Mouse (Mus musculus): ENCODE results near the gene Qpctl. TPM values are rescaled to one million over a fixed set of nuclear protein-coding genes. Genes with fewer than 3 reads are reported as not detected.
A peak's percentile ranks its signal among the peaks of the same experiment; 100 is the strongest.
"Not testable (repeated sequence)": the region's sequence is repeated elsewhere in the genome, so short reads cannot be mapped to it uniquely, and the experiment has no call there.

Qpctl gene
- total RNA-seq, 2 experiments from 2014 or later = 5.6 to 6.5 TPM

- peak; percentile 34 for ATAC-seq (replicated peaks; ENCODE audit: poor library complexity)
These were observed 15.9 kb upstream of the Qpctl start for GRCm38 (mm10) chr7:19164978-19165377.

DNA sequence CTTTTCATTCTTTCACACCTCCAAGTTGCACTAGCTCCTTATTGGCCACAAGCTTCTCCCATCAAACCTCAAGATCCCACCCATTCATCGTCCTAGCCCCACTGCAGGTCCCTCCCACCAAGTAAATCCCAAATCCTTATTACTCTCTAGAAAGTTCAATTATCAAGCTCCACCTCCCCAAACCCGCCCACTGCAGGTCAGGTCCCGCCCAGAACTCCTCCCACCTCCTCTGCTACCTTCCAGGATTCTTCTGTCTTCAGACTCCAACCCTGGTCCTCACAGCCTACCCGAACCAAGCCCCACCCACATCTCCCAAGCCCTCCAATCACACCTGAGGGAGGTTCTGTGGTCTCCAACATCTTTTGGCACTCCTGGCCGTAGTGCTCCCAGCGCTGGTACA is 15.1 kb upstream of the Qpctl start:
- peak; percentile 42 for ATAC-seq (replicated peaks; ENCODE audit: poor library complexity)

DNA sequence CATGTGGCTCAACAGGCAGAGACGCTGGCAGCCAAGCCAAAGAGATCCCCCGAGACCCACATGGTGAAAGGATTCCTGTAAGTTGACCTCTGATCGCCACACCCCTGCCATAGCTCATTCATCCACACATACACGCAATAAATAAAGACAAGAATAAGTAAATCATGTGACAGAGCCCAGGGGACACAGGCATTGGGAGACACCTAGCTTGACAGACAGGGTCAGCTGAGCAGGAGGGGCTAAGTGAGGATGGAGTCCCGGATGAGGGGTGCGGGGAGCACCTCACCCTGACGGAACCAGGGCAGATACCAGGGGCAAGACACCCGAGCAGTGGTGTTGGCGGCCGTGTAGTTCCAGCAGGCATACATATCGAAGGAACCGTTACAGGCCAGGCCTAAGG is 14.7 kb upstream of the Qpctl start:
- no peak for ATAC-seq (replicated peaks; ENCODE audit: poor library complexity)

DNA sequence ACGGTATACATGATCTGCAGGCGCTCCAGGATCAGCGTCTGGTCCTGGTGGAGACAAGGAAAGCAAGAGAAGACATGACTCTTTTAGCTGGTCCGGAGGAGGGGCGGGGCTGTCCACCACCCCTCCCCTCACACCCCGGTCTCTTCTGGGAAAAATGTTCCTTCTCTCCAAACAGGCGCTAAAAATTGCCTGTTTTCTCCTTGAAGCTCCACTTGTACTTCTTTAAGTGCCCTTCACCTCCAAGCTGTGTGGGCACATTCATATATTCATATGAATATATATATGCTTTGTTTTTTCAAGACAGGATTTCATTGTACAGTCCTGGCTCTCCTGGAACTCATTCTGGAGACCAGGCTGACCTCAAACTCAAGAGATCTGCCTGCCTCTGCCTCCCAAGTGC is 13.8 kb upstream of the Qpctl start:
- ATAC-seq (replicated peaks; ENCODE audit: poor library complexity) = no peak

DNA sequence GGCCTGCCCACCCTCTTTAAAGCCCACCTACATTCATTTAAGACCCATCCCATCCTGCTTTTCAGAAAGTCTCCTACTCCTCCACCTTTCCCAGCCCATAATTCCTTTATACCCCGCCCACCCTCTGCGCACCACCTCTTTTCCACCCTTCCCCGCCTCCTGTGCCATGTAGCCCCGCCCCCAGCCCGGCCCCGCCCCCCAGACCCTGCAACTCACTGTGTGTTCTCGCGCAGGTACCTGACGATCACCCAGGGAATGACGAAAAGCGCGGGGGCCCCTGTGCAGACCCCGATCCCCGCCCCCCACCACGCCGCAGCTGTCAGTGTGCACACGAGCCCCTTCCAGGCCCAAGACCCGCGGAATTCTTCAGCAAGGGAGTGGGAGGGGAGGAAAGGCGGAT is 11.0 kb upstream of the Qpctl start:
- ATAC-seq (replicated peaks; ENCODE audit: poor library complexity) = peak; percentile 28

DNA sequence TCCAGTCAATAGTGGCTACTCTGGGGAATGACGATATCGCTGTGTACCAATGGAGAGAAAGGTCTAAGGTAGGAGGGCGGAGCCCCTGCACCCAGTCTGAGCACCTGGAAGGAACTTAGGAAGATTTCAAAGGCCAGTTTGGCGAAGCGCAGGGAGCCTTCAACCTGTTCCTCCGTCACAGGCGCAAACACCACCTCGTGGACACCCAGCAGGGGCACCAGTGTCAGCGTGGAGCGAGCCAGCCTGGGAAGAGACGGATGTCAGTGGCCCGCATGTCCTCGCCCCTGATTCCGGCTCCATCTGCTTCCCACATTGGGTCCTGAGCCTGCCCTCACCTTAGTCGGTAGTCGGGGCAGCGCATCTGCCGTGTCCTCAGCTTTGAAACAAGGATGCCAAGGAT is 10.3 kb upstream of the Qpctl start:
- ATAC-seq (replicated peaks; ENCODE audit: poor library complexity) = no peak

DNA sequence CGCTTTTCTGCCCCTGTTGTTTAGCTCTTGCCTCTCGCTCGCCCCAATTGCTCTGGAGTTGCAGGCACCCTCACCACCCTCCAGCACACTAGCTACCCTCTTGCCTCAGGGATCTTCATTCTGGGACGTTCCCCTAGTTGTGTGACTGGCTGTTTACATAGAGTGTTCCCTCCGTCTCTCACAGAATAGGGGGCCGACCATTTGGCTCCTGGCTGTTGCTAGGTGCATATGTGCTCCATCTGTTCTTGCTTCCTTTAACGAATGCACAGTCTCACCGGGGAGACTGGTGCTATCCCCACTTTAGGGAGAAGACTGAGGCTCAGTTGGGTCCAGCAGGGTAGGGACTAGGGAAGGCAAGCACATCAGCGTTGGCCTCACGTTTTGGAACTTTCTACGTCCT is 9.5 kb upstream of the Qpctl start:
- no peak for ATAC-seq (replicated peaks; ENCODE audit: poor library complexity)

GRCm38 (mm10) chr7:19157160-19157800 is 8.2 kb upstream of the Qpctl start:
- peak; percentile 96 for ATAC-seq (replicated peaks; ENCODE audit: poor library complexity)

DNA sequence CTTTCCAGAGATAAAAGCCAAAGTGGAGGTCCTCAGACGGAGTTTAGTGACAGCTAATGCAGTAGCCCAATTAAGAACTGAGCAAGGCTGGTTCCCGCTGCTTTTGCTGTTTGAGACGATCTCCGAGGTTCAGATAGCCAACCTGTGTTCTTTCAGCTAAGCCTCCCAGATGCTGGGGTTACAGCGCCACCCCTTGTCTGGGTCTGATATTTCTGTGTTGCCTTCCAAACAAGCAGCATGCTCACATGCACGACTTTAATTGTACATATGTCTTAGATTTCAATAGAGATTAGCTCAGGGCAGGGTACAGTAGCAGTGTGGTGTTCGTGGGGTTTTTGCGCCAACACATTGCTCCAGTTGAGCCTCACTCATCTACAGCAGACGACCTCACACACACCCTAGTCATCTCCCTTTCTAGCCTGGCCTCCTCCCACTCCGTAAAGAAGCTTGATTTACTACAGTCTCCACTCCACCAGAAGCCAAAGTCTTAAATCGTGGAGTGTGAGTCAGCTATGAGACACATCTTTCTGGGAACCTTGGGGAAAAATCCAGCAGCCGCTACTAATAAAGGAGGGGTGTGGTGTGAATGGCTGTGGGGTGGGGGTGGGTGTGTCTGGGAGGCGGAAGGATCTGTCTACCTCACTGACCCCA is 6.9 kb upstream of the Qpctl start:
- ATAC-seq (replicated peaks; ENCODE audit: poor library complexity) = no peak

DNA sequence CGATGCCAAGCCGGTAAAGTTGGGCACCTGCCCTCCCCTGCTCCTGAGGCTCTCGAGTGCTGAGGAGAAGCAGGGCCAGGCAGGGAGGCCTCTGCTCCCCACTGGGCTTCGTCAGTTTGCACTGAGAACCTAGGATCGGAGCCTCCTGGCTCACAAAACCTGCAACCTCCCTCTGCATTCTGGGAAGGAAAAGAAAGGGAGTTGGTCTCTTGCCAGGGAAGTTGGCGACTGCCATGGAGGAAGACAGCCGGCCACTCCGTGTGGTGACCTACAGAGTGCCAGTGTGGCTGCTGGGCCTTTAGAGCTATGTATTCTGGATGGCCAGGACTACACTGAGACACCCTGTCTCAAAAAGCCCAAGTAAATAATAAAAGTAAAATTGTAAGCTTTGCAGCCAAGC is 5.7 kb upstream of the Qpctl start:
- no peak for ATAC-seq (replicated peaks; ENCODE audit: poor library complexity)

DNA sequence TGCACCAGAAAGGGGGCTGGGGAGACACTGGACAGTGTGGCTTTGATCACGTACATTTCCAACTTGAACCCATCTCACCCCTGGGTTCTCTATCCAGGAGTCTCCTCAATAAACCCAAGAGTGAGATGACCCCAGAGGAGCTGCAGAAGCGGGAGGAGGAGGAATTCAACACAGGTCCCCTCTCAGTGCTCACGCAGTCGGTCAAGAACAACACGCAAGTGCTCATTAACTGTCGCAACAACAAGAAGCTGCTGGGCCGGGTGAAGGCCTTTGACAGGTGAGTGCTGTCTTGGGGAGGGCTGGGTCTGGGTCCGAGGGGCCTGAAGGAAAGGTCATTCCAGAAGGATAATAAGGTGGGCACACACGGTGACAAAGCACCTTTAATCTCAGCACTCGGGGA is 2.0 kb upstream of the Qpctl start:
- ATAC-seq (replicated peaks; ENCODE audit: poor library complexity) = not testable (repeated sequence)

- peak; percentile 78 for ATAC-seq (replicated peaks; ENCODE audit: poor library complexity)
These were observed 535 bp upstream of the Qpctl start, which contains the start of gene Snrpd2 for GRCm38 (mm10) chr7:19149626-19150025. Gene Snrpd2 (plus strand): TSS chr7:19149722.

DNA sequence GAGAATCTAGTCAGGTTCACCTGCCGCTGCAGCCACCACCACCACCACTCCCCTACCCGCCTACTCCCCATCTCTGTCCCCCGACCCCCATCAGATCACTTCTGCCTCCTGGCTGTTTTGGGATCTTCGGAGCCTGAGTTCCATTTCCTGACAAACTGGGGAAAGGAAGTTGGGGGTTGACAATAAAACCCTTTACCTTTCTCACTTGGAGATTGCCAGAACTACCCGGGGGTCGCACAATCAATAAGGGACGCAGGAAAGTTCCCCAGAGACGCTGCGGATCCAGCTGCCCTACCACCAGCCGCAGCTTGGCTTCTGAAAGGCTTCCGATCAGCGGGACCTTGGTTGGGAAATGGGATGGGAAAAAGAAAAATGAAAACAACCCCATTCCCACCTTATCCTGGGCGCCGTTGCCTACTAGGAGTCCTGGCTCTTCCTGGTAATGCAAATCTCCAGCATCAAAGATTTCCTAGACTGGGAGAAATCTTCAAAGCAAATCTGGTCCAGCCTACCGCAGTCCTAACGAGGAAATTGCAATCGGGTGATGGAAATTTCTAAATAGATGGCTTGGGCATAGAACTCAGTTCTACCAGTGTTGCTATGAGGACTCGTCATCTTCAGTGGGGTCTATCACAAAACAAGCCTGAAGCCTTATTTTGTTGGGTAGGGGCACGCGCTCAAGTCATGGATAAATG is 764 bp downstream of the Qpctl start:
- ATAC-seq (replicated peaks; ENCODE audit: poor library complexity) = no peak

GRCm38 (mm10) chr7:19147497-19148045 is 1.5 kb downstream of the Qpctl start:
- ATAC-seq (replicated peaks; ENCODE audit: poor library complexity) = no peak

DNA sequence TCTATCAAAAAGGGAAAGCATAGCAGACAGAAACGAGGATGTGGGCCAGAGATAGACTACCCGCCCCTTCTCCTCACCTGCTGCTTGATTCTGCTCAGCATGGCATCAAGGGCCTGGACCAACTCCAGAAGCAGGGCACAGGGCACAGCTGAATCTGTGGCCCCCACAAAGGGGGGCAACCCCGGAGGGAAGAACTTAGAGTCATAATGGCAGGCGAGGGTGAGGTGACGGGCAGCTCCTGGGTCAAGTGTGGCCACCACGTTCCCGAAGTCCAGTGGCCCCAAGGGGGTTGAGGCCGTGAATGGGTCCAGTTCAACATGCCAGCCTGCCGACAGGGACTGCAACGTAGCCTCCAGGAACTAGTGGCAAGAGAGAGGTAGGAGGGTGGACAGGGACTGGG is 2.3 kb downstream of the Qpctl start:
- ATAC-seq (replicated peaks; ENCODE audit: poor library complexity) = no peak

- ATAC-seq (replicated peaks; ENCODE audit: poor library complexity) = peak; percentile 78
These were observed 11.7 kb downstream of the Qpctl start for GRCm38 (mm10) chr7:19137380-19137779.

DNA sequence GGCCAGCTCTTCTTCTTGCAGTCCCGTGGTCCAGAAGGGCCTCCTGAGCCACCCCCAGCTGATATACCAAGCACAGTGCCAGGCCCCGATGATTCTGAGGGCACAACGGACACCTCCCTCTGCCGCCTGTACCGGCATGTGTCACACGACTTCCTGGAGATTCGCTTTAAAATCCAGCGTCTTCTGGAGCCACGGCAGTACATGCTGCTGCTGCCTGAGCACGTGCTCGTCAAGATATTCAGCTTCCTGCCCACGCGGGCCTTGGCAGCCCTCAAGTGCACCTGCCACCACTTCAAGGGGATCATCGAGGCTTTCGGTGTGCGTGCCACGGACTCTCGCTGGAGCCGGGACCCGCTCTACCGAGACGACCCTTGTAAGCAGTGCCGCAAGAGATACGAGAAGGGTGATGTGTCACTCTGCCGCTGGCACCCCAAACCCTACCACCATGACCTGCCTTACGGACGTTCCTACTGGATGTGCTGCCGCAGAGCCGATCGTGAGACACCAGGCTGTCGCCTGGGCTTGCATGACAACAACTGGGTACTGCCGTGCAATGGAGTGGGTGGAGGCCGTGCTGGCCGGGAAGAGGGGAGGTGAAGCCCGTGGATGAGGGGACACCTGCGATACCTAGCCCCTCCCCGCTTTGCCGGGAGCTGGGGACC is 12.3 kb downstream of the Qpctl start:
- ATAC-seq (replicated peaks; ENCODE audit: poor library complexity) = no peak

DNA sequence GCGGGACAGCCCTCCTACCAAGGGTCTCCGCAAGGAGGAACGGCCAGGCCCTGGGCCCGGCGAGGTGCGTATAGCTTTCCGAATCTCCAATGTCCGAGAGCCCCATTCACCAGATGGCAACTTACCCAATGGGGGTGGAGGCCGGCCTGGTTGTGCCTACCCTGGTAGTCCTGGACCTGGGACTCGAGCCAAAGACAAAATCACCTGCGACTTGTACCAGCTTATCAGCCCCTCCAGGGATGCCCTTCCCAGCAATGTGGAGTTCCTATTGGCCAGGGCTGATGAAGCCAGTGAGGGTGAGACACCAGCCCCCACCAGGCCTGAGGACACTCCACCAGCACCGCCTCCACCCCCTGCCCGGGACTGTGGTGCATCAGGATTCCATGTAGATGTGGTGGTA is 12.9 kb downstream of the Qpctl start:
- ATAC-seq (replicated peaks; ENCODE audit: poor library complexity) = no peak

- peak; percentile 99 for ATAC-seq (replicated peaks; ENCODE audit: poor library complexity)
These were observed 17.7 kb downstream of the Qpctl start for GRCm38 (mm10) chr7:19131324-19131848.

DNA sequence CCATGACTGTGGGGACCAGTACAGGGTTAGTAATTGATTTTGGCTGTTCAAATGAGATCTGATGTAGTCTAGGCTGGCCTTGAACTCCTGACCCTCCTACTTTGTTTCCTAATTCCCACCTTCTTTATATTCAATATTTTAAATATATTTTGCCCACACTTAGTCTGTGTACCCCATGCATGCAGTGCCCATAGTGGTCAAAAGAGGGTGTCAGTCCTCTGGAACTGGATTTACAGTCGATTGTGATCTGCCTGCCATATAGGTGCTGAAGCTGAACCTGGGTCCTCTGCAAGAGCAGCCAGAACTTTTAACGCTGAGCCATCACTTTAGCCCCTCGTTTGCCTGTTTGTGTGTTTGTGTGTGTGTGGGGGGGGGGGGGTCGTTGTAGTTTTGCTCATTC is 18.4 kb downstream of the Qpctl start:
- 0 out of 2 replicates have a peak, but pooled peaks have one; percentile 32 for ATAC-seq (replicated peaks; ENCODE audit: poor library complexity)

GRCm38 (mm10) chr7:19129396-19129795 is 19.7 kb downstream of the Qpctl start:
- no peak for ATAC-seq (replicated peaks; ENCODE audit: poor library complexity)
